Mouse (Mus musculus) liver, adult 2 months (tissue): Measurements from ENCODE around the gene Kank2. TPM values are rescaled to one million over a fixed set of nuclear protein-coding genes. Genes with fewer than 3 reads are reported as not detected.
A peak's percentile ranks its signal among the peaks of the same experiment; 100 is the strongest.

ENCODE experiments used
- DNase-seq: peaks from one replicate; pipeline ENCODE4 v3.0.0-alpha.2; 2011; ENCODE audit warnings: low read depth, low spot score; ENCODE audit errors: extremely low read depth
- H3K27ac ChIP-seq: fragments of 200-500 bp; replicated peaks from 2 replicates; pipeline ENCODE4 v1.5.1; 2012; ENCODE audit warnings: low read depth, mild to moderate bottlenecking, control low read depth, inconsistent platforms, low read length; ENCODE audit not compliant: insufficient read depth
- H3K27me3 ChIP-seq: fragments of 200-500 bp; 2 replicates; pipeline ENCODE4 v1.6.1; 2012; ENCODE audit warnings: mild to moderate bottlenecking, moderate library complexity, low read length, inconsistent platforms; ENCODE audit not compliant: control insufficient read depth, insufficient read depth
- H3K36me3 ChIP-seq: fragments of 200-500 bp; 2 replicates; pipeline ENCODE4 v1.6.1; 2012; ENCODE audit warnings: low read length, inconsistent platforms; ENCODE audit not compliant: control insufficient read depth, insufficient read depth
- H3K4me1 ChIP-seq: fragments of 200-500 bp; 2 replicates; pipeline ENCODE4 v1.6.1; 2011; ENCODE audit warnings: low read length; ENCODE audit not compliant: control insufficient read depth, insufficient read depth
- H3K4me3 ChIP-seq: fragments of 200-500 bp; 2 replicates; pipeline ENCODE4 v1.5.1; 2011; ENCODE audit warnings: low read depth, mild to moderate bottlenecking, control low read depth, low read length, moderate library complexity; ENCODE audit not compliant: insufficient read depth
- H3K79me2 ChIP-seq: fragments of 200-500 bp; 2 replicates; pipeline ENCODE4 v1.6.1; 2012; ENCODE audit warnings: inconsistent platforms, mild to moderate bottlenecking, low read length, moderate library complexity; ENCODE audit not compliant: control insufficient read depth, insufficient read depth
- H3K9ac ChIP-seq: fragments of 200-500 bp; 2 replicates; pipeline ENCODE4 v1.6.1; 2012; ENCODE audit warnings: low read depth, mild to moderate bottlenecking, control low read depth, inconsistent platforms, low read length
- CTCF ChIP-seq: fragments of 200-500 bp; IDR thresholded peaks from 2 replicates; pipeline ENCODE4 v1.5.1; 2011; ENCODE audit warnings: low read depth, low read length, control low read depth
- POLR2A ChIP-seq: fragments of 200-500 bp; IDR thresholded peaks from 2 replicates; pipeline ENCODE4 v1.6.1; 2011; ENCODE audit warnings: low read length, control low read depth; ENCODE audit not compliant: insufficient read depth; ENCODE audit errors: extremely low read depth
- WGBS: fragments of 180-500 bp; shearing (Covaris S2); methylation state at CpG from one replicate; pipeline ENCODE4 v1.1.7; 2018; 5-methylcytosine and 5-hydroxymethylcytosine counted together
- polyA plus RNA-seq: library from polyadenylated mRNA; depleted of rRNA; stranded (reverse); fragments of >200 nt; gene quantifications from 2 replicates; pipeline ENCODE4 v1.2.3, GENCODE M21; 2012
- total RNA-seq: library from RNA; depleted of rRNA; stranded (reverse); fragments of >200 nt; gene quantifications from 2 replicates; pipeline ENCODE4 v1.2.3, GENCODE M21; 2014

Kank2 gene
- total and polyA plus RNA-seq, 2 experiments: 12.8 to 27.2 TPM

DNA sequence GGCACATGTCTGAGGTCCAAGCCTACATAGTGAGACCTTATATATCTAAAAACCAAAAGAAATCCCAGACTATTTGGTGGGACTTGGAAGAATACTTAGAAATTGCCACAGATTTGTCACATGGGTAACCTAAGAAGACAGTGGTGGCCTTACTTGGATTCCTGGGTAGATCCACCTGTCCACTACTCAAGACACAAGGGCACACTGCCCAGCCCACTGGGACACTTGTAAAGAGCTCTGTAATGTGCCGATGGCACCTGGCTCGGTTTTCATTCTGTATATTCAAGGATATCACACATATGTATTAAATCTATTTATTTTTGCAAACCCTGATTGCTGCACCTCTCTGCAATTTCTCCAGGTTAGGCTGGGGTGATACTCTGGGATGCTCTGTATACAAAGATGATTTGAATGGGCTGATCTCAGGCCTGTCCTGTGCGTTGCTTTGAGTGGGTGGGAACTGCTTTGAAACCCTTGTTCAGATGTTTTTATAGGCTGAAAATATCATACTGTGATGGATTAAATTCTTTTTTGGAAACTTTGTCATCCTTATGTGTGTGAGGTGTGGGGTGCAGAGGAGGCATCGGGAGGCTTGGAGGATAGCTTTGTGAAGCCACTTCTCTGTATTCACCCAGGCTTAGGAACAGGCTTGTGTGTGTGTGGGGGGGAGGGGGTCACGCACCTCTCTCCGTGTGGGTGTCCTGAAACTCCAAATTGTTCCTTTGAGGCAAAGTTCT is 49.0 kb downstream of the Kank2 start:
- Histone ChIP-seq H3K36me3 (peaks cover 43% of the 10 kb centered on the region), H3K27me3 (no peaks in the 10 kb centered on the region), H3K9ac (no peak overlapping the region), H3K4me1 (peaks cover 12% of the 10 kb centered on the region), H3K27ac (no peak overlapping the region), H3K4me3 (no peak overlapping the region), H3K79me2 (no peaks in the 10 kb centered on the region)
- TF ChIP-seq POLR2A (no peak), CTCF (no peak)
- DNase-seq: no peak
- WGBS: 80% methylated on average over 6 of the region's 6 CpGs

GRCm38 (mm10) chr9:21748491-21748890 is 50.1 kb downstream of the Kank2 start:
- H3K36me3 ChIP-seq: peaks cover 53% of the 10 kb centered on the region
- DNase-seq: no peak
- no peaks in the 10 kb centered on the region for H3K79me2 ChIP-seq

DNA sequence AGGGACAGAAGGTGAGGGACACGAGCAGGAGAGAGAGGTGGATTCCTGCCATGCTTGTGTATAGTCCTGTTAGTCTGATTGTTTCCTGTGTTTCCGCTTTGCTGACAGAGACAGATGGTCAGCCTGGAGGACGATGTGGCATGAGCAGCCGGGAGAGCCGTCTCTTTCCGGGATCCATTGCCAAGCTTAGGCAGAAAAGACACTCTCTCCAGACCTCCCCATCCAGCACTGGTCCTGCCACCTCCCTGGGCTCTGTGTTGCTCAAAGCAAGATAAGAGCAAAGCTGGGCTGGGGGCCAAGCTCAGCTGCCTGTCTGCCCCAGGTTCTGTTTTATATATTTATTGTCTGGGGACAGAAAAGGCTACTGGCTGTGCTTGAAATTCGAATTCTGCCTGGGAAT is 50.5 kb downstream of the Kank2 start:
- no peak overlapping the region for H3K27ac ChIP-seq
- no peak overlapping the region for H3K9ac ChIP-seq
- peaks cover 2% of the 10 kb centered on the region; the same call in 1 of the 2 replicates for H3K4me1 ChIP-seq
- DNase-seq: peak; percentile 56
- H3K79me2 ChIP-seq: no peaks in the 10 kb centered on the region
- TF ChIP-seq POLR2A: no peak
- TF ChIP-seq CTCF: no peak
- WGBS: 23% methylated on average over 7 of the region's 7 CpGs
- peaks cover 54% of the 10 kb centered on the region for H3K36me3 ChIP-seq
- H3K27me3 ChIP-seq: no peaks in the 10 kb centered on the region
- no peak overlapping the region for H3K4me3 ChIP-seq

More at GRCm38 (mm10) chr9:21748491-21748890, 50.1 kb downstream of the Kank2 start:
- Histone ChIP-seq H3K9ac (no peak overlapping the region), H3K27ac (no peak overlapping the region), H3K27me3 (no peaks in the 10 kb centered on the region), H3K4me3 (no peak overlapping the region), H3K4me1 (peaks cover 5% of the 10 kb centered on the region; the same call in 1 of the 2 replicates)
- WGBS: 57% methylated on average over 10 of the region's 10 CpGs
- TF ChIP-seq CTCF: no peak
- no peak for TF ChIP-seq POLR2A

- Histone ChIP-seq H3K79me2 (no peaks in the 10 kb centered on the region), H3K27ac (no peak overlapping the region), H3K27me3 (no peaks in the 10 kb centered on the region), H3K9ac (no peak overlapping the region), H3K36me3 (peaks cover 61% of the 10 kb centered on the region), H3K4me3 (no peak overlapping the region), H3K4me1 (no peaks in the 10 kb centered on the region)
- DNase-seq: no peak
- TF ChIP-seq CTCF: no peak
- no peak for TF ChIP-seq POLR2A
- whole genome bisulfite sequencing: 93% methylated on average over 3 of the region's 3 CpGs
These were observed 51.2 kb downstream of the Kank2 start for GRCm38 (mm10) chr9:21747238-21747774.

DNA sequence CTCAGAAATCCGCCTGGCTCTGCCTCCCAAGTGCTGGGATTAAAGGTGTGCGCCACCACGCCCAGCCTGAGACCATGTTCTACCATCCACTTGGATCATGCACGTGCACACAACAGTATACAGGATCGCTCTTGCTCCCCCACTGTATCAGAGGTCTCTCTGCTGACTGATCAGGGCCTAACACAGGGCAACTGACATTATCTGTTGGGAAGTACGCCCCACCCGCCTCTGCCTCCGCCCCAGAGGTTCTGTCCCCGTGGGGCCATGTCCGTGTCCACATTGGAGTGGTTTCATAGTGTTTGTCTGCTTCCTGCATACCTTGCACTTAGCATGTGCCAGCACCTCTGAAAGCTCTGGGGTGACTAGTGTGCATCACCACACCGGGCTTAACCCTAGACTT is 57.0 kb downstream of the Kank2 start:
- 92% methylated on average over 11 of the region's 11 CpGs for WGBS
- Histone ChIP-seq H3K79me2 (peaks cover 6% of the 10 kb centered on the region; the same call in 1 of the 2 replicates), H3K4me3 (no peak overlapping the region), H3K9ac (no peak overlapping the region), H3K27me3 (no peaks in the 10 kb centered on the region), H3K27ac (no peak overlapping the region), H3K4me1 (peaks cover 6% of the 10 kb centered on the region; the same call in 1 of the 2 replicates), H3K36me3 (peaks cover 83% of the 10 kb centered on the region)
- no peak for DNase-seq
- TF ChIP-seq CTCF (no peak), POLR2A (no peak)

DNA sequence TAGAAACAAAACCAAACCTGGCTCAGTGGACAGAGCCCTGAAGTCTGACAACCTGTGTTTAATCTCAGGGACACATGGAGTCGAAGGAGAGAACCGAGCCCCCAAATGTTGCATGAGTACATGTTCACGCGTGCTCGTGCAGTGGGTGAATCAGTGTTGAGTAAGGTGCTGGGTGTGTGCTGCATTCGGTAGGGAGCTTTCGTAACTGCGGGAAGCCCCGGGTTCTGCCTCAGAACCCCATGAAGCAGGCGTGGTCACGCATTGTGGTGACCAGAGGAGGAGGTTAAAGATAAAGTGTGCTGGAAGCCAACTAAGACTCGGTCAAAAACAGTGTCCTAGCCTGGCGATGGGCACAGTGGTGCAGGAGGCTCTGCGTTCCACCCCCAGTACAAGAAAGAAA is 58.1 kb downstream of the Kank2 start:
- WGBS: 79% methylated on average over 14 of the region's 14 CpGs

More for the DNA sequence above, 58.1 kb downstream of the Kank2 start:
- H3K4me3 ChIP-seq: no peak overlapping the region
- TF ChIP-seq POLR2A: no peak
- no peak for TF ChIP-seq CTCF
- peaks cover 76% of the 10 kb centered on the region for H3K36me3 ChIP-seq
- peaks cover 6% of the 10 kb centered on the region; the same call in 1 of the 2 replicates for H3K79me2 ChIP-seq
- DNase-seq: peak; percentile 42
- H3K9ac ChIP-seq: no peak overlapping the region
- peaks cover 12% of the 10 kb centered on the region for H3K4me1 ChIP-seq
- H3K27me3 ChIP-seq: no peaks in the 10 kb centered on the region
- no peak overlapping the region for H3K27ac ChIP-seq
